Mouse (Mus musculus): ENCODE measurements around the gene Rpl29. TPM values are rescaled to one million over a fixed set of nuclear protein-coding genes. Genes with fewer than 3 reads are reported as not detected.

Gene Rpl29
- 1,000 to 10,000 TPM; 1,164 to 1,338 TPM for polyA plus RNA-seq (2017; shearing (Covaris generic))

GRCm38 (mm10) chr9:106429221-106430014 is at the start of gene Rpl29:
Gene Rpl29, plus strand, starts transcription at chr9:106429454.
- peak; percentile 96 for ATAC-seq

DNA sequence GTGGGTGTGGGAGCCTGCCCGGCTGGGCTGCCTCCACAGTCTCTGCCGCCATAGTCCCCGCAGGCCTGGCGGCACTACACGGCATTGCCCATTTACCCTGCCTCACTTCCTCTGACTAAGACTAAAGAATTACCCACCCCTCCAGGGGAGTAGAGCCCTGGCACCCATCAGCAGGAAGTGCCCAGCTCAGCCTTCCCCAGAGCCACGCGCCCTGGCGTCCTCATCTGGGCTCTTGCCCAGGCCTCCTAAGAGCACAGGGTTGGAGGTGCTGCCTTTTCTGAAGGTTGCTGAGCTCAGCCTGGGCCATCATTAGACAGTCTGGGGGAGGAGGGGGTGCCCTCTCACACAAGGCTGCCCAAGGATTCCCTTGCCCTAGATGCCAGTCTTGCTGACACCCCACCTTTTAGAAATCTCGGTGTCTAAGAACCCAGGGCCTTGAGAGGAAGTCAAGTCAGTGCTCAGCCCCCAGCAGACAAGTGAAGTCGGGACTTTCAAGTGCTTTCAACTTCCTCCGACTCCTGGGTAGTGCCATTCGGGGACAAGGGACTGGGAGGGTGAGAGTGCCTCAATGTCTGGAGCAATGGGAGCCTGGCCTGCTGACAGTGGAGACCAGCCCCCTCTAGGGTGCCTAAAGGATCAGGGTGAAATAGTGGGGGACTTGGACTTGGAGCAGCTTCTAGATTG is 42.9 kb upstream of the Rpl29 start:
- ATAC-seq = peak; percentile 94

DNA sequence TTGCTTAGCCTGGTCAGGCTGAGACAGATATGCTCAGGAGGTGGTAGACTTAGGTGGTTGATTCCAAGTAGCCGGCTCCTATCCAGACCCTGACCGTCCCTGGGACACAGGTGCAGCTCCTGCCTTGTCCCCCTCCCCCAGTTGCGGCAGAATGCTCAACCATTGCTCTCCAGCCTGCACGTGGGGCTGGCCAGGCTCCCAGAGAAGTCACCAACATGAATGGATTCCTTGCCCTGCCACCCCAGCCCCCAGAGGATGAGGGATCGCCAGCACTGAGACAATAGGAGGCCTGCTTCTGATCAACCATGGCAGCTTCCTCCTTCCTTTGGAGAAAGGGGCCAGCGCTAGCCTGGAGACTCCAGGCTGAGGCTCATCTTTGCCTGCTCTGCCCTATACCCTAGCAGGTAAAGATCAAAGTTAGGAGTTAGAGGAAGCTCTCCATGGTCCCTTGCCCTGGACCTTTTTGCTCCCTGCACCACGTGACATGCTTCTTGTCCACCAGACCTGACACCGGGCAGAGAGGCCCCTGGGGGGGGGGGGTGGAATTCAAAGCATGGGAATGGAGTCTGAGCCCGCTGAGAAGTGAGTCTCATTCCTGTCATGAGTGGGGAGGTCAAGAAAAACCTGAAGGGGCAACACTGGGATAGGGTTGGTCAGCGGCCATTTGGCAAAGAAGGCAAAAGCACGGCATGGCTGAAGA is 36.3 kb upstream of the Rpl29 start:
- no peak for ATAC-seq

GRCm38 (mm10) chr9:106393548-106393947 is 35.7 kb upstream of the Rpl29 start:
- ATAC-seq = no peak

DNA sequence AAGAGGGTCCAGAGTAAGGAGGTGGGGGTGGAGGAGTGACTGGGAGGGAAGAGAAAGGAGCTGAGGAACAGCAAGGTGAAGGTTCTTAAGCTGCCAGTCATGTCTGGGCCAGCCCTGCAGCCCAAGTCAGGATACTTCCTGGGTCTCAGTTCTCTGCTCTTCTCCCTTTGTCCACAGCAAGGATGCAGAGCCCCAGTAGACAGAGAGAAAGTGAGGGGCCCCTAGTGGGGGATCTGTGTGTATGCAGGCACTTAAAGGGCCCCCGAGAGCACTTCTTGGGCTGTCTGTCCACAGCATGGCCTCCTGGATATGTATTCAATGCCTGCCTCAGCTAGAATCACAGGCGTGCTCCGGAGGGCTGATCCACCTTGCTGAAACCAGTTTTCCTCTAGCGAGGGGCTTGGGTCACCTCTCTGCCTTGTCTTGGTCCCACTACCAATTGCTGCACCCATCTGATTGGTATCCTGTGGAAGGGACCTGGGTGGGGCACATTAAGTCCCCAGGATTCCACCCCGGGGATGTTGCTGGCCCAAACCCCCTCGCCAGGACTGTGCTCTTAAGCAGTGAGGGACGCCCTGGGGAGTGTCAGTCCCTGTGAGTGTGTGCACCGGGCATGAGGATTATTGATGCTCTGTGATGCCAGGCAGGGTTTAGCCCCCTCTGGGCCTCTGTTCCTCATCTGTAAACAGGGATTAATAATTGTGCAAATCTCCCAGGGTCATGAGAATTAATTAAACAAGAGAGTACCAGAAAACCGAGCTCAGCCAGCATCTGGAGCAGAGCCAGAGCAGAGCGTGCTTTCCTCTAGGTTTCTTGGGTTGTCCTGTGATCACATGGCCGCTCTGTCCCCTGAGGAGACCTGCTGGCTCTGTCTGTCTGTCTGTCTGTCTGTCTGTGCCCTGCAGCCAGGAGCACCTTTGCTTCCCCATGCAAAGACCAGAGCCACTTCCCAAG is 34.3 kb upstream of the Rpl29 start:
- ATAC-seq = peak; percentile 71

DNA sequence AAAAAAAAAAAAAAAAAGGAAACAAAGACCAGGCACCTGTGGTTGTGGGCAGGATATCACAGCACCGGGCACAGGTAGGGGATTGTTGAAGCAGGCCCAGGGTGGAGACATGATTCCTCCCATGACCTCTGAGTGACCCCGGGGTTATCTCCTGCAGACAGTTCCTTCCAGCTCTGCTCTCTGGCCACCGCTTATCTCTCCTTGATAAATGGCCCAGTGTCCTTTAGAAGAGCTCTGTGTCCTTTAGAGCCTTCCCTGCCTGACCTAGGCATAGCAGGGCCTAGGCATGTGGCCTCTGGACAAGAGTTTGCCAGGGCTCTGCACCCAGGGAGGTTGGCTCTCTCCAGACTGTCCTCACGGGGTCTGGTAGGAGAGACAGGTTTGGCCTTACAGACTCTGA is 31.5 kb upstream of the Rpl29 start:
- no peak for ATAC-seq

- ATAC-seq = no peak
Measured at GRCm38 (mm10) chr9:106398667-106399311, 30.5 kb upstream of the Rpl29 start.

DNA sequence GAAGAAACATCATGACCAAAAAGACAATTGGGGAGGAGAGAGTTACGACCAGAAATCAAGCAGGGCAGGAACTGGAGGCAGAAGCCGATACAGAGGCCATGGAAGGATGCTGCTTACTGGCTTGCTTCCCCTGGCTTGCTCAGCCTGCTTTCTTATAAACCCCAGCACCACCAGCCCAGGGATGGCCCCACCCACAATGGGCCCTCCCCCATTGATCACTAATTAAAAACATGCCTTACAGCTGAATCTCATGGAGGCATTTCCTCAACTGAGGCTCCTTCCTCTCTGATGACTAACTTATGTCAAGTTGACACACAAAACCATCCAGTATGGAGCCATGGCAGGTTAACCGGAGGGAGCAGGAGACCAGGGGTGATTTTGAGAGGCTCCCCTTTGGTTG is 29.4 kb upstream of the Rpl29 start:
- ATAC-seq = no peak

DNA sequence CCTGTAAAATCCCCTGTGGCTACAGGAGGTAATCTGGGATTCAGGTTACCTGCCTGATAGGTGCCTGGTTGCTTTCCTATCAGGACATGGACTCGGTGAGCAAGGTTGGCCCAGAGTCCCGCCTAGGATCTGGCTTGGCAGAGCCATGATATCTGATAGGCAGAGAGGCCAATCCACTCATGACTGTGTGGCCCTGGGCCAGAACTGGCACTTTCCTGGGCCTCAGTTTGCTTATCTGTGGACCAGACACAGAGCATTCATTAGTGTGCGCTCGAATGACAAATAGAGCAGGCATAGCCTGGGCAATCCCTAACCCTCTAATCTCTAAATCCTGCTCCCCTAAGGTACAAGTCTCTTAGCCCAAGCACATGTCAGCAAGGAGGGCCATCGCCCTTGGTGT is 27.1 kb upstream of the Rpl29 start:
- no peak for ATAC-seq

- ATAC-seq = no peak
Measured at GRCm38 (mm10) chr9:106402607-106403375, 26.5 kb upstream of the Rpl29 start.

GRCm38 (mm10) chr9:106405275-106405674 is 24.0 kb upstream of the Rpl29 start:
- no peak for ATAC-seq

GRCm38 (mm10) chr9:106406443-106407078 is 22.7 kb upstream of the Rpl29 start:
- no peak for ATAC-seq

DNA sequence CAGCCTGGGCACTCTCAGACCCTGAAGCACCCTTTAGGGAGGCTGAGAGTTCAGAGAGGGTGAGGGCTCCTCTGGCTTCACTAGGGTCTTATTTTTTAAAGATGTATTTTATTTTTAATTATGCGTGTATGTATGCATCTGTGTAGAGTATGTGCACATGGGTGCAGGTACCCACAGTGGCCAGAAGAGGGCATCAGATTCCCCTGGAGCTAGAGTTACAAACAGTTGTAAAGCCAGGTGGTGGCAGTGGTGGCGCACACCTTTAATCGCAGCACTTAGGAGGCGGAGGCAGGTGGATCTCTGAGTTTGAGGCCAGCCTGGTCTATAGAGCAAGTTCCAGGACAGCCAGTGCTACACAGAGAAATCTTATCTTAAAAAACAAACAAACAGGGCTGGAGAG is 20.2 kb upstream of the Rpl29 start:
- no peak for ATAC-seq

DNA sequence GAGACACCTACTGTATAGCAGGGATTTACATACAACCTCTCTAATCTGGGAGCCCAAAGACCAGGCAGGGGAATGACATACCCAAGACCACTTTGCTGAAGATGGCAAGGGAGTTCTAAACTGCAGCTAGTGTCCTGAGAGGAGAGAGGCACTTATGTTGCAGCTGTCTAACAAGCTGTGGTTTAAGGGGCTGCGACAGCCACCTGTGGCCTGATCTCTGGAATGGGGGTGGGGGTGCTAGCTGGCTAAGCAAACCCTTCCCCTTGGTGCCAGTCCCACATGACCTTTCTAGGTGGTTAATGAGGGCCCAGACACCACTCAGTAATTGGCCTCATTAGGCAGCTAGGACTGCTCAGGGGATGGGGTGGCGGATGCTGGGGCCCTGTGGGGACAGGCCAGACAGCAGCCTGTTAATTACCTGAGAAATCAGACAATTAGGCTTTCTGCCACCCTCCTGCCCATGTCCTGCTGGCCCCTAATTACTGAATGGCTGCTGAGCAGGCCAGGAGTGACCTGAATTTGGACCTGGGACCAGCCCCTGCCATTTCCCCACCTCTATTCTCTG is 19.1 kb upstream of the Rpl29 start:
- ATAC-seq = no peak

DNA sequence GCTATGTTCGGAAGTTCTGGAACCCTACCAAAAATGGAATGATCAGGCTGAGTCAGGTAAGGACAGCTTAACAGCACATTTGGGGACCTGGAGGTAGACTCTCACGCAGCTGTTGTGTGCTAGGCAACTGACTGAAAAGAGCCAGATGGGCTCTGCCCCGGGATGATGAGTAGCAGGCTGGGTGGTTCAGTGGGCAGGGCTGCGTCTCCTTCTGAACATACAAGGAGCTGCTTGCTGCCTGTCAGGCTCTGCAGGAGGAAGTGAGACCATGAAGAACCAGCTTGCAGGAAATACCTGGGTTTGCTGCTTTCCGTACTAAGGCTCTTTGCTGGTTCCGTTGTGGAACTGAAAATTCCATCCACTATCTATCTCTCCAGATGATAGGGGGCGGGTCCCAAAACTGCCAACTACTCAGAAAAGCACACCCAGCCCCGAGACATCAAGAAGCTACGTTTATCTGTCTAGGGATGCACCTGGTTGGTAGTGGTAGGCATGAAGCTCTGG is 18.1 kb upstream of the Rpl29 start:
- ATAC-seq = no peak

DNA sequence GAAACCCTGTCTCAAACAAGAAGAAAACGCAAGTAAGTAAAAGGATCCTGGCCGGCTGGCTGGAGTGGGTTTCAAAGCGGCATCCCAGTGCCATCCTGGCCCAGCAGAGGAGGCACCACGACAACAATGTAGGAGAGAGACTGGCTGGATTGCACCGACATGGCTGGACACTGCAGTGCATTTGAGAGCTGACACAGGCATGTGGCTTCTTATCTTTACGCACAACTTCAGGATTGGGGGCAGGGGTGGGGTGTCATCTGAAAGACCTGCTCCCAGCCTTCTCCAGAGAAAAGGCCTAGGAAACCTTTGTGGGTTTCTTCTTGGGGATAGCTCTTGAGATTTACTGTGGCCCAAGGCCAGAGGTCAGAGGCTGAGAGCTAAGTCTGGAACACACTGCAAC is 17.5 kb upstream of the Rpl29 start:
- ATAC-seq = no peak

GRCm38 (mm10) chr9:106412210-106412609 is 17.0 kb upstream of the Rpl29 start:
- ATAC-seq = no peak

DNA sequence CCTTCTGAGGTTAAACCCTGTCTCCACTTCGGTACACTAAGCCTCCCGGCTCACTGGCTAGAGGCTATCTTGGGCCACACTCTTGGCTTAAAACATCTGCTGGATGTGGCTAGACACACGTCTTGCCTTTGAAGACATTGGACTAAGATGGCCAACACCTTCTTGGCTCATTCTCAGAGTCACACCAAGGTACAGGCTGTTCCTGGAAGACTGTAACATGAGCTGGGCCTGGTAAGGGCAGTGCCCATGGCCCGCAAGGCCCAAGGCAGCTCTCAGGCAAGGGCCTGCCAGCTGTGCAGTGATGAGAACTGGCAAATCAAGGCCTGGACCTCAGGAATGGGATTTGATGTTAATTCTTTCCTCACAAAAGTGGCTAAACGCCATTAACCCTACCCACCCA is 15.6 kb upstream of the Rpl29 start:
- no peak for ATAC-seq

DNA sequence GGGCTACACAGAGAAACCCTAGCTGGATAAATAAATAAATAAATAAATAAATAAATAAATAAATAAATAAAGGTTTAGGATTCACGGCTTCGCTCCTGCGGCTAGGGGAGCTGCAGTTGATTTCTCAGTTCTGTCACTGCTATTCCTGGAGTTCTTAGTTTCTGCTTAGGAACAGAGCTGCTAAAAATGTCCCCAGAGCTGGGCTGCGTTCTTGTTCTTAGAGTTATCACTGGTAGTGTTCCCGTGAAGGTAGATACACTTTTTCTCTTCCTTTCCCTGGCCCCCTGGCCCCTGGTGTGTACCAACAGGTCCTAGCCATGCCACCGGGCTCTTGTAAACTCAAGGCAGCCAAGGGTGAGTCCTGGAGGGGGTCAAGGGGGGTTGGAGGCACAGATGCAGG is 12.4 kb upstream of the Rpl29 start:
- ATAC-seq = no peak
